Mouse (Mus musculus): Measurements from ENCODE around the gene Irf7.
A peak's percentile ranks its signal among the peaks of the same experiment; 100 is the strongest.

Gene Irf7

DNA sequence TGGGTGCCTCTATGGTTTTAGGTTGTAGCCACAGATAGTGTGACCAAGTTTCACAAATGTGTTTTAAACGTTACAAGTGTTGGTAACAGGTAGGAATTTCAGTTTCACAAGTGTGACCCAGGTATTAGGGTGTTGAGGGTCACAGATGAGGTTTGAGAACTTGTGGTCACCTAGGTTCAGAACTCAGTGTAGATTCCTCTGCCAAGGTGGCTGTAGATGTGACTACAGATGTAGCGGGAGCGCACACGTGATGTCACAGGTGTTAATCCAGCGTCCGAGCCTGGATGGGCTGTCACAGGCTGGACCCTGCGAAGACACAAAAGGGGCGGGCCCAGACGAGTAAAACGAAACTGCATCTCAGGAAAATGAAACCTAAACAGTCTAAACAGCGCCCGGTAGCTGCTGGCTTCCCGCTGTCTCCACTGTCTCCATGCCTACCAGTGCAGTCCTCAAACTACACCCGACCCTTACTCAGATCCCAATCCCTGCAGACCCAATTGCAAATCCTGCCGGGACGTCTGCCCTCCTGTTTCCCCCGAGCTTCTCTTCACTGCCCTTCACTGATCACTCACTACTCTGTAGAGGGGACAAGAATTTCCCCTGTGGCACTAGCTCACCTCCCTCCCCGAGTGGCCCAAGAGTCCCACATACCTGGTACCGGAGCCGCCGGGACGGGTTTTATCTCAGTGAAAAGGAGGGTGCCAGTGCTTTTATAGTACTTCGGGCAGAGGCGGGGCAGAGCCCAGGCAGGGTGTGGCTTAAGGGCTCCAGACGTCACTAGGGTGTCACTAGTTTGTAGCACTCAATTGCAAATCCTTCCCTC is at the start of gene Irf7:
Gene Irf7, minus strand, starts transcription at position 743 of the 823 bp plus-strand sequence.
- peak; percentile 92 for DNase-seq (ENCODE audit: low read depth, low spot score)
- Histone ChIP-seq H3K36me3 (ENCODE audit: control insufficient read depth, insufficient read depth, low read length, poor library complexity, severe bottlenecking) (peaks cover 6% of the 10 kb centered on the region), H3K27me3 (ENCODE audit: control insufficient read depth, insufficient read depth, low read length, poor library complexity, severe bottlenecking) (no peaks in the 10 kb centered on the region)

DNA sequence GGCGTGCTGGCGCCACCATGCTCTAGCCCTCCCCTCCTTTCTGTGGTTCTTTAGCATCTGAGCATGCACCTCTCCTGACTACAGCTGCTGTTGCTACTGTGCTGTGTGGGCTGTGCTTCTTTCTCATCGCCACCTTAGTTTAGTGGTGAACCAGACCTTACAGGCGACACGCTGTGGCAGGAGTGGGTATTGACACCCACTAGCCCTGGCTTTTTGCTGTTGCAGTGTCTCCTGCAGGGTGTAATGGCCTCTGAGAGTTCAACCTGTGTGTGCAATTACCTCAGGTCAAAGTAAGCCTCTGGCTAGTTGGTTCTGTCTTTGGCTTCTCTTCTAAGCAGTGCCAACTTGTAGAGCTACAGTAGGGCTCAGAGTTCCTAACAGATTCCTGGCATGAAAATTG is 49.7 kb upstream of the Irf7 start:
- H3K27me3 ChIP-seq (ENCODE audit: control insufficient read depth, insufficient read depth, low read length, poor library complexity, severe bottlenecking) = no peaks in the 10 kb centered on the region
- peak; percentile 69 for DNase-seq (ENCODE audit: low read depth, low spot score)
- peaks cover 7% of the 10 kb centered on the region for H3K36me3 ChIP-seq (ENCODE audit: control insufficient read depth, insufficient read depth, low read length, poor library complexity, severe bottlenecking)

- peaks cover 3% of the 10 kb centered on the region for H3K36me3 ChIP-seq (ENCODE audit: control insufficient read depth, insufficient read depth, low read length, poor library complexity, severe bottlenecking)
- no peaks in the 10 kb centered on the region for H3K27me3 ChIP-seq (ENCODE audit: control insufficient read depth, insufficient read depth, low read length, poor library complexity, severe bottlenecking)
- DNase-seq (ENCODE audit: low read depth, low spot score) = no peak
Observed at GRCm38 (mm10) chr7:141315076-141315475, 48.8 kb upstream of the Irf7 start.

GRCm38 (mm10) chr7:141314416-141314815 is 48.1 kb upstream of the Irf7 start:
- Histone ChIP-seq H3K27me3 (ENCODE audit: control insufficient read depth, insufficient read depth, low read length, poor library complexity, severe bottlenecking) (no peaks in the 10 kb centered on the region), H3K36me3 (ENCODE audit: control insufficient read depth, insufficient read depth, low read length, poor library complexity, severe bottlenecking) (no peaks in the 10 kb centered on the region; the same call in none of the 2 replicates)
- no peak for DNase-seq (ENCODE audit: low read depth, low spot score)

- DNase-seq (ENCODE audit: low read depth, low spot score) = no peak
- Histone ChIP-seq H3K36me3 (ENCODE audit: control insufficient read depth, insufficient read depth, low read length, poor library complexity, severe bottlenecking) (peaks cover 9% of the 10 kb centered on the region), H3K27me3 (ENCODE audit: control insufficient read depth, insufficient read depth, low read length, poor library complexity, severe bottlenecking) (no peaks in the 10 kb centered on the region)
Observed at GRCm38 (mm10) chr7:141304537-141304936, 38.3 kb upstream of the Irf7 start.

DNA sequence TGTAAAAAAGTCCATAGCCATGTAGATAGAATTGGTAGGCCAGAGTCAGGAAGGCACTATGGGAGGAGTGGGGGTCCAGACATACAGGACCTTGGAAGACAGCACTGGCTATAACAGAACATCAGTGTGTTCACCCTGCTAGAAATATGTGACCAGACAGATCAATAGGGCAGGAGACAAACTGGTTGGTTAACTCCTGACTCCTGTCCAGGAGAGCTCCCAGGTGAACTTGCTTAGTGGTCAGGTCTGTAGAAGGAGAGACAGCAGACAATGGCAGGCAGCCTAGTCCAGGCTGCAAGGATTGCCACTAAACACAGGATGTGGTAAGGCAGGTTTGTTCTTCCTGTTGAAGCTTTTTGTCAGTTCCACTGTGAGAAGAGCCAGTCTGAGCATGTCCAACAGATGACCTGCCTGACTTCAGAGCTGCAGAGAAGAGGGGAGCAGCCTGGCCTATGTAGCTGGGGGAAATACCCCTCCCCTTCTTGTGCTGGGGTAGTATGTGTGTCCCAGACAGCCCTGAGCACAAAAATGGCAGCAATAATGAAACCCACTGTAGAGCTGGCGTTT is 36.5 kb upstream of the Irf7 start:
- H3K27me3 ChIP-seq (ENCODE audit: control insufficient read depth, insufficient read depth, low read length, poor library complexity, severe bottlenecking) = no peaks in the 10 kb centered on the region
- DNase-seq (ENCODE audit: low read depth, low spot score) = no peak

GRCm38 (mm10) chr7:141301386-141301785 is 35.1 kb upstream of the Irf7 start:
- H3K36me3 ChIP-seq (ENCODE audit: control insufficient read depth, insufficient read depth, low read length, poor library complexity, severe bottlenecking) = peaks cover 7% of the 10 kb centered on the region; the same call in 1 of the 2 replicates
- H3K27me3 ChIP-seq (ENCODE audit: control insufficient read depth, insufficient read depth, low read length, poor library complexity, severe bottlenecking) = no peaks in the 10 kb centered on the region
- no peak for DNase-seq (ENCODE audit: low read depth, low spot score)

More for the DNA sequence above, 36.5 kb upstream of the Irf7 start:
- H3K36me3 ChIP-seq (ENCODE audit: control insufficient read depth, insufficient read depth, low read length, poor library complexity, severe bottlenecking) = peaks cover 7% of the 10 kb centered on the region

GRCm38 (mm10) chr7:141299175-141299574 is 32.9 kb upstream of the Irf7 start:
- Histone ChIP-seq H3K36me3 (ENCODE audit: control insufficient read depth, insufficient read depth, low read length, poor library complexity, severe bottlenecking) (no peaks in the 10 kb centered on the region), H3K27me3 (ENCODE audit: control insufficient read depth, insufficient read depth, low read length, poor library complexity, severe bottlenecking) (no peaks in the 10 kb centered on the region)
- DNase-seq (ENCODE audit: low read depth, low spot score) = no peak

- no peak for DNase-seq (ENCODE audit: low read depth, low spot score)
- no peaks in the 10 kb centered on the region for H3K36me3 ChIP-seq (ENCODE audit: control insufficient read depth, insufficient read depth, low read length, poor library complexity, severe bottlenecking)
- H3K27me3 ChIP-seq (ENCODE audit: control insufficient read depth, insufficient read depth, low read length, poor library complexity, severe bottlenecking) = no peaks in the 10 kb centered on the region
Observed at GRCm38 (mm10) chr7:141297926-141298650, 31.8 kb upstream of the Irf7 start.

DNA sequence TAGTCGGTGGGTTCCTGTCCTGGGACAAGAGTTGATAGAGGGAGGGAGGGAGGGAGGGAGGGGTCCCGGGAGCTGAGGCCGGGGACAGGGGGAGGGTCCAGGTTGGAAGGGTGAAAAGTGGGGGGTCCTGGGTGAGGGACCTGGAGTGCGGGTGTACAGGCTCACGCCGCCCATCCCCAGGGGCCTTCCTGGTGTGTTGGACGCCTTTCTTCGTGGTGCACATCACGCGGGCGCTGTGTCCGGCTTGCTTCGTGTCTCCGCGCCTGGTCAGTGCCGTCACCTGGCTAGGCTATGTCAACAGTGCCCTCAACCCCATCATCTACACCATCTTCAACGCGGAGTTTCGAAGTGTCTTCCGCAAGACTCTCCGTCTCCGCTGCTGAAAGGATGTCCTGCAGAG is 28.2 kb upstream of the Irf7 start:
- Histone ChIP-seq H3K27me3 (ENCODE audit: control insufficient read depth, insufficient read depth, low read length, poor library complexity, severe bottlenecking) (no peaks in the 10 kb centered on the region; the same call in 1 of the 2 replicates), H3K36me3 (ENCODE audit: control insufficient read depth, insufficient read depth, low read length, poor library complexity, severe bottlenecking) (no peaks in the 10 kb centered on the region)
- DNase-seq (ENCODE audit: low read depth, low spot score) = no peak

DNA sequence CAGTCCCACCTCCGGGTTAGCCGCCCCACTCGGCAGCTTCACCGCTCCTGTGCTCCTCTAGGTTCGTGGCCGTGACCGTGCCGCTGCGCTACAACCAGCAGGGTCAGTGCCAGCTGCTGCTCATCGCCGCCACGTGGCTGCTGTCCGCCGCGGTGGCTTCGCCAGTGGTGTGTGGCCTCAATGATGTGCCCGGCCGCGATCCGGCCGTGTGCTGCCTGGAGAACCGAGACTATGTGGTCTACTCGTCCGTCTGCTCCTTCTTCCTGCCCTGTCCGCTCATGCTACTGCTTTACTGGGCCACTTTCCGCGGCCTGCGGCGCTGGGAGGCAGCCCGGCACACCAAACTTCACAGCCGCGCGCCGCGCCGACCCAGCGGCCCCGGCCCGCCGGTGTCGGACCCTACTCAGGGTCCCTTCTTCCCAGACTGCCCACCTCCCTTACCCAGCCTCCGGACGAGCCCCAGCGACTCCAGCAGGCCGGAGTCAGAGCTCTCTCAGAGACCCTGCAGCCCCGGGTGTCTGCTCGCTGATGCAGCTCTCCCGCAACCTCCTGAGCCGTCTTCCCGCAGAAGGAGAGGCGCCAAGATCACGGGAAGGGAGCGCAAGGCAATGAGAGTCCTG is 27.7 kb upstream of the Irf7 start:
- Histone ChIP-seq H3K36me3 (ENCODE audit: control insufficient read depth, insufficient read depth, low read length, poor library complexity, severe bottlenecking) (no peaks in the 10 kb centered on the region), H3K27me3 (ENCODE audit: control insufficient read depth, insufficient read depth, low read length, poor library complexity, severe bottlenecking) (no peaks in the 10 kb centered on the region; the same call in 1 of the 2 replicates)
- DNase-seq (ENCODE audit: low read depth, low spot score) = no peak

DNA sequence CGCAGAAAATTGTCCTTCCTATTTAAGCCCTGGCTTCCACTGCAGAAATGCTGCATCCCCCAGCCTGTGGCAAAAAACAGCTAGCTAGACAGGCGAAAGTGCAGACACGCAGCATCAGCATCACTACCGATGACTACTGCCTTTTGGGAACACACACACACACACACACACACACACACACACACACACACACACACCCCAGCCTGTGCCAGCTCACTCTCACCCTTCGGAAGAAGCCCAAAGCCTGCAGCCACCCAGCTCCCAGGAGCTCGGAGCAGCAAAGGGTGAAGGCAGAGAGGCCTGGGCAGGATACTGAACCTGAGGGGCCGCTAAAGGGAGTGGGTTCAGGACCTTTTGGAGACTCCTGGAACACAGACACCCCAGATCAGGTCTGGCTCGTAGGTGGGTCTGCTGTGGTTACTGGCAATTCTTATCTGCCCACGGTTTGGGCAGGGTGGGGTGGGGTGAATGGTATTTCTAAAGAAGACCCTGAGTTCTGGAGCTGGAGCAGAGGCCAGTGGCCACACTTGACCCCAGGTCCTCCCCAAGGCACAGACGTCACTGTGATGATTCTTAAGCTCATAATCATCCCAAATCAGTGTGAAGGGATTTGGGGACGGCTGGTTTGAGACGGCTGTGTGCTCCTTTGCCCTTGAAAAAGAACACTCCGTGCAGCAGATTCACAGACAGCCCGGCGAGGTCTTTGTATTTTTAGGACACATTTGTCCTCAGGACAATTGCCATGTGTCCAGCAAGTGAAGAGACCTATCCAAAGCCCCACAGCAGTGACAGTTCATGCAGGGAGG is 26.5 kb upstream of the Irf7 start:
- no peak for DNase-seq (ENCODE audit: low read depth, low spot score)
- Histone ChIP-seq H3K36me3 (ENCODE audit: control insufficient read depth, insufficient read depth, low read length, poor library complexity, severe bottlenecking) (no peaks in the 10 kb centered on the region), H3K27me3 (ENCODE audit: control insufficient read depth, insufficient read depth, low read length, poor library complexity, severe bottlenecking) (no peaks in the 10 kb centered on the region; the same call in 1 of the 2 replicates)

GRCm38 (mm10) chr7:141291921-141292582 is 25.8 kb upstream of the Irf7 start, which contains the start of gene Drd4:
Drd4 (plus strand) TSS chr7:141292006.
- Histone ChIP-seq H3K27me3 (ENCODE audit: control insufficient read depth, insufficient read depth, low read length, poor library complexity, severe bottlenecking) (no peaks in the 10 kb centered on the region; the same call in 1 of the 2 replicates), H3K36me3 (ENCODE audit: control insufficient read depth, insufficient read depth, low read length, poor library complexity, severe bottlenecking) (no peaks in the 10 kb centered on the region)
- DNase-seq (ENCODE audit: low read depth, low spot score) = no peak

All from splenic B cell, adult 2 months (primary cell).